Mouse (Mus musculus) stomach, adult 2 months (tissue): Measurements from ENCODE around the gene Cdc42ep3. TPM values are rescaled to one million over a fixed set of nuclear protein-coding genes. Genes with fewer than 3 reads are reported as not detected.

Experiments used
- polyA plus RNA-seq: library from polyadenylated mRNA; depleted of rRNA; stranded (reverse); fragments of >200 nt; gene quantifications from 2 replicates; pipeline ENCODE4 v1.2.3, GENCODE M21; 2012; rRNA removed

The Cdc42ep3 gene
- polyA plus RNA-seq, result 4.9 and 8.5 TPM in 2 replicates

GRCm38 (mm10) chr17:79354444-79355270, at the start of gene Cdc42ep3:
Gene Cdc42ep3, minus strand, starts transcription at chr17:79355091.

